Mouse (Mus musculus) neural tube, embryonic 15.5 days (tissue): Measurements from ENCODE around the gene Tars2. TPM values are rescaled to one million over a fixed set of nuclear protein-coding genes. Genes with fewer than 3 reads are reported as not detected.

ENCODE experiments used
- ATAC-seq: fragments of 200-750 bp; cut with Nextera tagmentation; 2 replicates; pipeline ENCODE4 v1.8.0; 2017; ENCODE audit warnings: mild to moderate bottlenecking, moderate TSS enrichment, moderate library complexity; ENCODE audit not compliant: low FRiP score
- H3K27ac ChIP-seq: fragments of 300-500 bp; sonication (generic); replicated peaks from 2 replicates; pipeline ENCODE4 v1.5.1; 2015; ENCODE audit warnings: mild to moderate bottlenecking, inconsistent platforms
- H3K27me3 ChIP-seq: fragments of 300-500 bp; sonication (generic); replicated peaks from 2 replicates; pipeline ENCODE4 v1.6.1; 2015; ENCODE audit warnings: inconsistent platforms
- H3K36me3 ChIP-seq: fragments of 300-500 bp; sonication (generic); 2 replicates; pipeline ENCODE4 v1.6.1; 2015; ENCODE audit warnings: inconsistent platforms
- H3K4me1 ChIP-seq: fragments of 300-500 bp; sonication (generic); 2 replicates; pipeline ENCODE4 v1.6.1; 2015; ENCODE audit warnings: inconsistent platforms
- H3K4me2 ChIP-seq: fragments of 300-500 bp; sonication (generic); 2 replicates; pipeline ENCODE4 v1.6.1; 2015; ENCODE audit warnings: inconsistent platforms, mild to moderate bottlenecking, moderate library complexity
- H3K4me3 ChIP-seq: fragments of 300-500 bp; sonication (generic); replicated peaks from 2 replicates; pipeline ENCODE4 v1.5.1; 2015; ENCODE audit warnings: mild to moderate bottlenecking, inconsistent platforms
- H3K9ac ChIP-seq: fragments of 300-500 bp; sonication (generic); replicated peaks from 2 replicates; pipeline ENCODE4 v1.6.1; 2015; ENCODE audit warnings: mild to moderate bottlenecking, inconsistent platforms
- H3K9me3 ChIP-seq: fragments of 300-500 bp; sonication (generic); replicated peaks from 2 replicates; pipeline ENCODE4 v1.6.1; 2016; ENCODE audit warnings: inconsistent platforms
- WGBS: fragments of 180-500 bp; shearing (Covaris S2); methylation state at CpG from one replicate; pipeline ENCODE4 v1.1.7; 2015; ENCODE audit warnings: mixed read lengths; 5-methylcytosine and 5-hydroxymethylcytosine counted together
- polyA plus RNA-seq: library from polyadenylated mRNA; unstranded; fragments of >200 nt; fragmentation: Nextera tagmentation; extraction: Ambion mirVana; gene quantifications from 2 replicates; pipeline ENCODE4 v1.2.1, GENCODE M21; 2015

Gene Tars2
- polyA plus RNA-seq, 1 experiment from 2014 or later, result 49.4 TPM

DNA sequence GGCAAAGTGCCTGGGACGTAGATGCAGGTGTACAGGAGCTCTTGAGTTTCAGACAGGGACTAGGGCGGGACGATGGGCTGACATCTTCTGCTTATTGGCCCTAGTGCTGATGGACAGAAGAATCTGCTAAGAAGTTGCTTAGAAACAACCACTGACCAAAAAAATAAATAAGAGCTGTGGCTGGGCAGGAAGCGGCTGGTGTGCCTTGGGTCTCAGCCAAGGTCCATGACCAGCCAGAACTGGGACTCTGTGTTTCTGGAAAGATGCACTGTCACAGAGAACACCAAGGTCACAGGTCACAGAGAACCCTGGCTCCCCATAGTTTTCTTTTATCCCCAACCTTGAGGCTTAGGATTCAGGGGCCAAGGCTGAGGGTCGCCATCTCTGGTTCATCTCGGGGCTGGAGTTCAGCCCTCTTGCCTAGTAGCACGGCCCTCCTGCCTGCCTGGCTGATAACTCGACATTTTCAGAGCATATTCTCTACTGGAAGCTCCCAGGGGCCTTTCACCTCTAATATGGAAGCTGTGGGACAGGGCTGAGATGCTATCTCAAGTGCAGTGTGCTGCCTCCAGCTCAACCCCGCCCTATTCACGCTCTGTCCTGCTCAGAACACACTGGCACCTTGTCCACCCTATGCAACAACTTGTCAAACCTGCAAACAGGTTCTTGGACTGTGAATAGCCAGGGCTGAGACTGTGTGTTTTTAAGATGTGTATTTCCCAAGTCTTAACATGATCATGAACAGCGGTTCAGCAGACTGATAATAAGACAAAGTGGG, 27.1 kb downstream of the Tars2 start:
- H3K27me3 ChIP-seq, result no peaks in the 10 kb centered on the region
- ATAC-seq, result no peak
- no peak overlapping the region for H3K4me3 ChIP-seq
- H3K9ac ChIP-seq, result no peak overlapping the region
- H3K4me1 ChIP-seq, result no peaks in the 10 kb centered on the region
- no peak overlapping the region for H3K27ac ChIP-seq
- H3K36me3 ChIP-seq, result peaks cover 17% of the 10 kb centered on the region
- H3K4me2 ChIP-seq, result no peak overlapping the region
- H3K9me3 ChIP-seq, result no peaks in the 10 kb centered on the region
- WGBS, result 89% methylated on average over 11 of the region's 11 CpGs

- ATAC-seq, result no peak
- WGBS, result 97% methylated on average over 9 of the region's 9 CpGs
- Histone ChIP-seq H3K36me3 (peaks cover 17% of the 10 kb centered on the region), H3K9me3 (no peaks in the 10 kb centered on the region), H3K4me2 (no peak overlapping the region), H3K4me3 (no peak overlapping the region), H3K27ac (no peak overlapping the region), H3K9ac (no peak overlapping the region), H3K4me1 (no peaks in the 10 kb centered on the region), H3K27me3 (no peaks in the 10 kb centered on the region)
Observed at GRCm38 (mm10) chr3:95732297-95732696, 27.7 kb downstream of the Tars2 start.

GRCm38 (mm10) chr3:95731802-95732201, 28.2 kb downstream of the Tars2 start:
- H3K36me3 ChIP-seq, result peaks cover 17% of the 10 kb centered on the region
- H3K9me3 ChIP-seq, result no peaks in the 10 kb centered on the region
- no peak for ATAC-seq
- no peaks in the 10 kb centered on the region for H3K27me3 ChIP-seq
- H3K4me3 ChIP-seq, result no peak overlapping the region
- H3K4me1 ChIP-seq, result no peaks in the 10 kb centered on the region
- H3K27ac ChIP-seq, result no peak overlapping the region
- no peak overlapping the region for H3K4me2 ChIP-seq
- 93% methylated on average over 4 of the region's 4 CpGs for WGBS
- H3K9ac ChIP-seq, result no peak overlapping the region

GRCm38 (mm10) chr3:95730431-95730830, 29.6 kb downstream of the Tars2 start:
- Histone ChIP-seq H3K4me3 (no peak overlapping the region), H3K36me3 (peaks cover 8% of the 10 kb centered on the region), H3K9me3 (no peaks in the 10 kb centered on the region), H3K27me3 (no peaks in the 10 kb centered on the region), H3K4me1 (no peaks in the 10 kb centered on the region), H3K9ac (no peak overlapping the region), H3K4me2 (no peak overlapping the region), H3K27ac (no peak overlapping the region)
- no peak for ATAC-seq
- 76% methylated on average over 7 of the region's 7 CpGs for WGBS

DNA sequence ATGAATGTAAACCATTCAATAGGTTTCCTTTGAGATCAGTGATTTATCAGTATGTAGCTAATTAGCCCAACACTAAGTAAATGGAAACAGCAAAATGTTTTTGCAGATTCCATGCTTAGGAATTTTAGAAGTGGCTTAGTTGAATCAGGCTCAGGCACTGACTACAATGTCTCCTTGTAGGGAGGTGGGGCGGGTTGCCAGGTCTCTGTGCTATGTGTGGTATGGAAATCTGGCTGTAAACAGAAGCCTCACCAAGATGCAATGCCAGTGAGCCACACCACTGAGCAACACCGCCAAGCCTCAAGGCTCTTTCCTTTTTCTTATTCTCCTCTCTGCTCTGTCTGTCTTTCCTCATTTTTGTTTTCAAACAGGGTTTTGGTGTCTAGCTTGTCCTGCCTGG, 31.1 kb downstream of the Tars2 start:
- no peak overlapping the region for H3K27ac ChIP-seq

DNA sequence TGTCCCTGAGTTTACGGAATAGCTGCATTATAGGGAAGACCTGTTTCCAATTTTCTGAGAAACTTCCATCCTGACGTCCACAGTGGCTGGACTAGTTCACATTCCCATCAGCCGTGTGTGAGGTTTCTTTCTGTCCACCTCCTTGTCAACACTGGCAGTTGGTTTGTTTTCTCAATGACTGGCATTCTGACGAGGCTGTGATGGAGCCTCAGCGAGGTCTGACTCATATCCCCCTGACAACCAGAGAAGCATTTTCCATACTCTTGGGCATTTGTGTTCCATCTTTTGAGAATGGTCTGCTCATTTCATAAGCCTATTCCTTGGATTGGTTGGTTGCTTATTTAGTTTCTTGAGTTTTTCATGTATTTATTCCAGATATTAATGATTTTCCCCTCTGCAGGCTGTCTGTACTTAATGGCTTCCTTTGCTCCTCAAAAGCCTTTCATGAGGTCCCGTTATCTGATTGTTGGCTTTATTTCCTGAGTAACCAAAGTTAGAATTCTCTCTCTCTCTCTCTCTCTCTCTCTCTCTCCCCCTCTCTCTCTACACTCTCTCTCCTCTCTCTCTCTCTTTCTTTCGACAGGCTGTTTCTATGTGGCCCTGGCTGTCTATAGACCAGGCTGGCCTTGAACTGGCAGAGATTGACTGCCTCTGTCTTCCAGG, 33.2 kb downstream of the Tars2 start:
- H3K27ac ChIP-seq, result no peak overlapping the region
- no peak overlapping the region for H3K9ac ChIP-seq
- no peak for ATAC-seq
- no peaks in the 10 kb centered on the region for H3K36me3 ChIP-seq
- H3K4me2 ChIP-seq, result no peak overlapping the region
- no peak overlapping the region for H3K4me3 ChIP-seq
- H3K9me3 ChIP-seq, result no peaks in the 10 kb centered on the region
- no peaks in the 10 kb centered on the region for H3K27me3 ChIP-seq
- WGBS, result 74% methylated on average over 7 of the region's 7 CpGs
- no peaks in the 10 kb centered on the region for H3K4me1 ChIP-seq

More for the DNA sequence above, 31.1 kb downstream of the Tars2 start:
- ATAC-seq, result no peak
- no peak overlapping the region for H3K4me3 ChIP-seq
- 84% methylated on average over 2 of the region's 2 CpGs for WGBS
- H3K4me1 ChIP-seq, result no peaks in the 10 kb centered on the region
- no peak overlapping the region for H3K9ac ChIP-seq
- no peaks in the 10 kb centered on the region for H3K9me3 ChIP-seq
- no peaks in the 10 kb centered on the region for H3K36me3 ChIP-seq
- H3K27me3 ChIP-seq, result no peaks in the 10 kb centered on the region
- no peak overlapping the region for H3K4me2 ChIP-seq

DNA sequence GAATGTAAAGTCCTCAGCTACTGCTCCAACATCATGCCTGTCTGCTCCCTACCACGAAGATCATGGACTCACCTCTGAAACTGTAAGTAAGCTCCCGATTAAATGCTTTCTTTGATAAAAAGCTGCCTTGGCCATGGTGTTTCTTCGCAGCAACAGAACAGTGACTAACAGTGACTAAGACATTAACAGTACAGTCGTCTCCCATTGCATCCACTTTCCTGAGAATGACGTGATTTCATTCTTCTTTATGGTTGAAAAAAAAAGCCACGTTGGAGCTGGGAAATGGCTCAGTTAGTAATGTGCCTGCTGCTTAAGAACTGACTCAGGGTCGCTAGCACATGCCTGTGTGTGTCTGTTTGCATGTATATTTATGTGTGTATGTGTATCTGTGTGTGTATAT, 34.1 kb downstream of the Tars2 start:
- 82% methylated on average over 7 of the region's 7 CpGs for WGBS
- Histone ChIP-seq H3K4me3 (no peak overlapping the region), H3K9me3 (no peaks in the 10 kb centered on the region), H3K4me1 (no peaks in the 10 kb centered on the region), H3K27me3 (no peaks in the 10 kb centered on the region), H3K4me2 (no peak overlapping the region), H3K9ac (no peak overlapping the region), H3K27ac (no peak overlapping the region), H3K36me3 (no peaks in the 10 kb centered on the region)
- no peak for ATAC-seq

DNA sequence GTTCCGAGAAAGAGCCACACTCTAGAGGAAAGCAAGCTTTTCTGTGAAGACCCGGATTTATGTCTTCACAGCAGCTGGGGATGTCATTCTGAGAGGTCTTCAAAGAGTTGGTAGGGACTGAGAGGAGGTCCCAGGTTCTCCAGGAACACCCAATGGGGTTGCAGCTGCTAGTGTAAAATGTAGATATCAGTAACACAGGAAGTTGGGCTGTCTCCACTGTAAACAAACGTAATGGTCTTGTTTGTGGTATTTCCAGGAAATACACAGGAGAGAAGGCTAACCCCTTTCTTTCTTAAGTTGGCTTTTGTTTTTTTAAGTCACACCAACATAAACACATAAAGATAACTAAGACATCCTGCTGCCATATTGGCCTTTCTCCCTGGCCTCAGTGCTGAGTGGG, 37.6 kb downstream of the Tars2 start:
- WGBS, result 85% methylated on average over 3 of the region's 3 CpGs
- Histone ChIP-seq H3K4me1 (no peaks in the 10 kb centered on the region), H3K9me3 (no peaks in the 10 kb centered on the region), H3K4me2 (no peak overlapping the region), H3K36me3 (no peaks in the 10 kb centered on the region), H3K4me3 (no peak overlapping the region), H3K27ac (no peak overlapping the region), H3K9ac (no peak overlapping the region), H3K27me3 (no peaks in the 10 kb centered on the region)
- ATAC-seq, result no peak

DNA sequence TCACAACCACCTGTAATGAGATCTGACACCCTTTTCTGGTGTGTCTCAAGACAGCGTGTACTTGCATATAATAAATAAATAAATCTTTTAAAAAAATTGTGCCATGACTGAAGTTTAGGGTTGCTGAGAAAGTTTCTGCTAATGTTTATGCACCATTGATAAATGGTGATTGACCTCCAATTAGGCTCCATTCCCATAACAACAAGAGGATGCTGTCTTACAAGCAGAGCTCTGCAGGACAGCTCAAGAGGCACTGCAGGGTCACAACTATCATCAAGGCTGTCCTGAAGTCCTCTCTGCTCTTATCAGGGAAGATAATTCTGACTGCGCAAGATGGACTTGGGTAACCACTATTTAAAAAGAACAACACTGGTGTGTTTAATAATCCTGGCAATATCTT, 41.9 kb downstream of the Tars2 start:
- no peak overlapping the region for H3K4me3 ChIP-seq
- no peak for ATAC-seq
- no peak overlapping the region for H3K9ac ChIP-seq
- H3K27me3 ChIP-seq, result no peaks in the 10 kb centered on the region
- no peak overlapping the region for H3K4me2 ChIP-seq
- no peak overlapping the region for H3K27ac ChIP-seq
- no peaks in the 10 kb centered on the region for H3K9me3 ChIP-seq
- no peaks in the 10 kb centered on the region for H3K4me1 ChIP-seq
- H3K36me3 ChIP-seq, result no peaks in the 10 kb centered on the region
- WGBS, result 89% methylated on average over 2 of the region's 2 CpGs

DNA sequence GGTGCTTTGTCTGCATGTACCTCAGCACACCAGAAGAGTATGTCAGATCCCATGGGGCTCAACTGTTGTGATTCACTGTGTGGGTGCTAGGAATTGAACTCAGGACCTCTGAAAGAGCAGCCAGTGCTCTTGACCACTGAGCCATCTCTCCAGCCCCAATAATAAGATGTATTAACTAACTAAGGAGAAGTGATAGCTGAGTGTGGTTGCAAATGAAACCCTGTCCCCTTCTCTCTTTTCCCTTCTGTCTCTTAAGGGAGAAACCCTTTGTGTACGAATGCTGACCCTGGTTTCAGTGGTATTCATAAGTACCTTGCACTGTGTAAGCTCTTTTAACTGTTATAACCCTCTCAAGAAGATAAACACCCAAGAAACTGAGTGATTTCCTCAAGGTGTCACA, 43.9 kb downstream of the Tars2 start:
- Histone ChIP-seq H3K4me1 (no peaks in the 10 kb centered on the region), H3K27me3 (no peaks in the 10 kb centered on the region), H3K36me3 (no peaks in the 10 kb centered on the region), H3K4me3 (no peak overlapping the region), H3K9ac (no peak overlapping the region), H3K4me2 (no peak overlapping the region), H3K9me3 (no peaks in the 10 kb centered on the region), H3K27ac (no peak overlapping the region)
- no peak for ATAC-seq
- WGBS, result 86% methylated on average over 1 of the region's 1 CpGs

DNA sequence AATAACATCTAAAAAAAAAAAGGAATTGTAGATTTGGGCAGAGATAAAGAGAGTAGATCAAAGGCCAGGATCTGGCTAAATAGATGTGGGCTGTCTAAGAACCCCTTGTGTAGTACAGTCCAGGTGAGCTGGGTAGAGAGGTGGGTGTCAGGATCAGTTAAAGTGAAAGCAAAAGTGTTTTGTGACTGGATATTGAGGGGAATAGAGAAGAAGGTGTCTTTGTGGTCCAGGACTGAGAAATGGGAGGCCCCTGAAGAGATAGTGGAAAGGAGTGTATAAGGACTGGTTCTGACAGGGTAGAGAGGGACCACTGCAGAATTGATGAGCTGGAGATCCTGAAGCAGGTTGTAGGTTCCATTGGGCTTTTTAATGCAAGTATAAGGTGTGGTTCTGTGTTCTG, 50.0 kb downstream of the Tars2 start:
- ATAC-seq, result no peak
- Histone ChIP-seq H3K4me1 (no peaks in the 10 kb centered on the region), H3K4me2 (no peak overlapping the region), H3K4me3 (no peak overlapping the region), H3K27me3 (no peaks in the 10 kb centered on the region), H3K27ac (no peak overlapping the region), H3K9ac (no peak overlapping the region), H3K9me3 (no peaks in the 10 kb centered on the region), H3K36me3 (no peaks in the 10 kb centered on the region)

DNA sequence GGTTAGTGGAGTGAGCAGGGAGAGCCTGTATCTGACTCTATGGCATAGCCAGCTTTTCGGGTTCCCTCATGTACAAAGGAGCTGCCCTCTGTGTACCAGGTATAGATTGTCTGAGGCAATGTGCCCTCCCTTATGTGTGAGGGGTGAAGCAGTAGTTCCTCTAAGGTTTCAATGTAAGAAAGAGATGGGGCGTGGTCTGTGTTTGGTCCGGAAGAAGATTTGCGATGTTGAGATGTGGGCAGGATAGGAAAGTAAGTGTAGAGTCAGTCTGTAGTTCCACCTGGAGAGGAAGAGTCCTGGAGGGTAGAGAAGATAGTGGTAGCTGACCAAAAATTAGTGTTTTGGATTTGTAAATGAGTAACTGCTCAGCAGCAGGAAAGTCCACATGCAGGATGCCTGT, 51.0 kb downstream of the Tars2 start:
- Histone ChIP-seq H3K36me3 (no peaks in the 10 kb centered on the region), H3K4me1 (no peaks in the 10 kb centered on the region), H3K27me3 (no peaks in the 10 kb centered on the region), H3K4me2 (no peak overlapping the region), H3K9me3 (no peaks in the 10 kb centered on the region), H3K9ac (no peak overlapping the region), H3K4me3 (no peak overlapping the region), H3K27ac (no peak overlapping the region)
- ATAC-seq, result no peak
- WGBS, result 94% methylated on average over 4 of the region's 4 CpGs
